Mouse (Mus musculus): ENCODE measurements around the gene Ccdc70. TPM values are rescaled to one million over a fixed set of nuclear protein-coding genes. Genes with fewer than 3 reads are reported as not detected.
"Not testable (repeated sequence)": the region's sequence is repeated elsewhere in the genome, so short reads cannot be mapped to it uniquely, and the experiment has no call there.

Ccdc70 gene
- polyA plus RNA-seq (2011; ENCODE audit: insufficient read depth, insufficient read length, low read depth, missing spikeins), result not detected in 2 replicates

GRCm38 (mm10) chr8:21969475-21969874 is at the start of gene Ccdc70:
Gene Ccdc70 (plus strand): TSS chr8:21969775.
- H3K4me1 ChIP-seq (ENCODE audit: control insufficient read depth, insufficient read depth, low read length), result no peaks in the 10 kb centered on the region
- H3K27me3 ChIP-seq (ENCODE audit: control insufficient read depth, insufficient read depth, low read length, poor library complexity, severe bottlenecking), result no peaks in the 10 kb centered on the region
- H3K9me3 ChIP-seq (replicated peaks; ENCODE audit: control insufficient read depth, insufficient read depth, low read length, poor library complexity, severe bottlenecking), result no peaks in the 10 kb centered on the region
- no peak within 1 kb of the TSS for H3K27ac ChIP-seq (ENCODE audit: insufficient read depth, low read length)
- no peak within 1 kb of the TSS for H3K4me3 ChIP-seq (ENCODE audit: low read depth, low read length)
- no peak within 1 kb of the TSS for H3K9ac ChIP-seq (ENCODE audit: low read depth, poor library complexity, severe bottlenecking)
- no peaks in the 10 kb centered on the region for H3K36me3 ChIP-seq (ENCODE audit: control insufficient read depth, insufficient read depth, low read length, poor library complexity, severe bottlenecking)
- no peak for TF ChIP-seq POLR2A (IDR thresholded peaks at IDR 0.05; ENCODE audit: insufficient read depth, low read length)
- TF ChIP-seq EP300 (IDR thresholded peaks at IDR 0.05; ENCODE audit: insufficient read depth, low read depth, low read length), result no peak
- no peak for TF ChIP-seq CTCF (IDR thresholded peaks at IDR 0.05; ENCODE audit: low read depth, low read length)

- not testable (repeated sequence) for H3K27ac ChIP-seq (ENCODE audit: insufficient read depth, low read length); H3K9me3 ChIP-seq (replicated peaks; ENCODE audit: control insufficient read depth, insufficient read depth, low read length, poor library complexity, severe bottlenecking); H3K27me3 ChIP-seq (ENCODE audit: control insufficient read depth, insufficient read depth, low read length, poor library complexity, severe bottlenecking); H3K9ac ChIP-seq (ENCODE audit: low read depth, poor library complexity, severe bottlenecking); H3K36me3 ChIP-seq (ENCODE audit: control insufficient read depth, insufficient read depth, low read length, poor library complexity, severe bottlenecking); H3K4me1 ChIP-seq (ENCODE audit: control insufficient read depth, insufficient read depth, low read length); H3K4me3 ChIP-seq (ENCODE audit: low read depth, low read length)
Measured at GRCm38 (mm10) chr8:21930754-21931153, 38.8 kb upstream of the Ccdc70 start.

GRCm38 (mm10) chr8:21932610-21933009 is 37.0 kb upstream of the Ccdc70 start, which contains the start of gene Defb15:
Gene Defb15 (minus strand): TSS chr8:21932710.
- H3K27me3 ChIP-seq (ENCODE audit: control insufficient read depth, insufficient read depth, low read length, poor library complexity, severe bottlenecking), result no peaks in the 10 kb centered on the region; the same call in 1 of the 2 replicates
- TF ChIP-seq POLR2A (IDR thresholded peaks at IDR 0.05; ENCODE audit: insufficient read depth, low read length) (no peak), EP300 (IDR thresholded peaks at IDR 0.05; ENCODE audit: insufficient read depth, low read depth, low read length) (no peak), CTCF (IDR thresholded peaks at IDR 0.05; ENCODE audit: low read depth, low read length) (no peak)
- H3K9ac ChIP-seq (ENCODE audit: low read depth, poor library complexity, severe bottlenecking), result no peak within 1 kb of the TSS
- H3K36me3 ChIP-seq (ENCODE audit: control insufficient read depth, insufficient read depth, low read length, poor library complexity, severe bottlenecking), result no peaks in the 10 kb centered on the region
- no peak within 1 kb of the TSS for H3K4me3 ChIP-seq (ENCODE audit: low read depth, low read length)
- no peaks in the 10 kb centered on the region for H3K4me1 ChIP-seq (ENCODE audit: control insufficient read depth, insufficient read depth, low read length)
- H3K9me3 ChIP-seq (replicated peaks; ENCODE audit: control insufficient read depth, insufficient read depth, low read length, poor library complexity, severe bottlenecking), result no peaks in the 10 kb centered on the region; the same call in 1 of the 2 replicates
- no peak within 1 kb of the TSS for H3K27ac ChIP-seq (ENCODE audit: insufficient read depth, low read length)

GRCm38 (mm10) chr8:21938052-21938451 is 31.5 kb upstream of the Ccdc70 start, which contains the start of gene Defb35:
Gene Defb35 (plus strand): TSS chr8:21938352.
- not testable (repeated sequence) for H3K4me1 ChIP-seq (ENCODE audit: control insufficient read depth, insufficient read depth, low read length); H3K4me3 ChIP-seq (ENCODE audit: low read depth, low read length); H3K27ac ChIP-seq (ENCODE audit: insufficient read depth, low read length); H3K27me3 ChIP-seq (ENCODE audit: control insufficient read depth, insufficient read depth, low read length, poor library complexity, severe bottlenecking); H3K9ac ChIP-seq (ENCODE audit: low read depth, poor library complexity, severe bottlenecking); H3K36me3 ChIP-seq (ENCODE audit: control insufficient read depth, insufficient read depth, low read length, poor library complexity, severe bottlenecking); H3K9me3 ChIP-seq (replicated peaks; ENCODE audit: control insufficient read depth, insufficient read depth, low read length, poor library complexity, severe bottlenecking)

- TF ChIP-seq CTCF (IDR thresholded peaks at IDR 0.05; ENCODE audit: low read depth, low read length), result no peak
- TF ChIP-seq EP300 (IDR thresholded peaks at IDR 0.05; ENCODE audit: insufficient read depth, low read depth, low read length), result no peak
- H3K27ac ChIP-seq (ENCODE audit: insufficient read depth, low read length), result no peak within 1 kb of the TSS
- H3K9me3 ChIP-seq (replicated peaks; ENCODE audit: control insufficient read depth, insufficient read depth, low read length, poor library complexity, severe bottlenecking), result no peaks in the 10 kb centered on the region
- H3K36me3 ChIP-seq (ENCODE audit: control insufficient read depth, insufficient read depth, low read length, poor library complexity, severe bottlenecking), result no peaks in the 10 kb centered on the region
- H3K27me3 ChIP-seq (ENCODE audit: control insufficient read depth, insufficient read depth, low read length, poor library complexity, severe bottlenecking), result no peaks in the 10 kb centered on the region
- H3K4me3 ChIP-seq (ENCODE audit: low read depth, low read length), result no peak within 1 kb of the TSS
- H3K9ac ChIP-seq (ENCODE audit: low read depth, poor library complexity, severe bottlenecking), result no peak within 1 kb of the TSS
- no peaks in the 10 kb centered on the region for H3K4me1 ChIP-seq (ENCODE audit: control insufficient read depth, insufficient read depth, low read length)
Measured at GRCm38 (mm10) chr8:21946462-21946861, 23.1 kb upstream of the Ccdc70 start, which contains the start of gene Defb13. Gene Defb13 (plus strand): TSS chr8:21946762.

GRCm38 (mm10) chr8:21947311-21948017 is 22.1 kb upstream of the Ccdc70 start:
- Histone ChIP-seq H3K4me1 (ENCODE audit: control insufficient read depth, insufficient read depth, low read length) (no peaks in the 10 kb centered on the region), H3K27me3 (ENCODE audit: control insufficient read depth, insufficient read depth, low read length, poor library complexity, severe bottlenecking) (no peaks in the 10 kb centered on the region), H3K36me3 (ENCODE audit: control insufficient read depth, insufficient read depth, low read length, poor library complexity, severe bottlenecking) (no peaks in the 10 kb centered on the region), H3K9ac (ENCODE audit: low read depth, poor library complexity, severe bottlenecking) (no peak overlapping the region), H3K4me3 (ENCODE audit: low read depth, low read length) (no peak overlapping the region), H3K9me3 (replicated peaks; ENCODE audit: control insufficient read depth, insufficient read depth, low read length, poor library complexity, severe bottlenecking) (no peaks in the 10 kb centered on the region), H3K27ac (ENCODE audit: insufficient read depth, low read length) (no peak overlapping the region)
- TF ChIP-seq EP300 (IDR thresholded peaks at IDR 0.05; ENCODE audit: insufficient read depth, low read depth, low read length) (no peak), POLR2A (IDR thresholded peaks at IDR 0.05; ENCODE audit: insufficient read depth, low read length) (no peak), CTCF (IDR thresholded peaks at IDR 0.05; ENCODE audit: low read depth, low read length) (no peak)
